Mouse (Mus musculus): ENCODE data around the gene Rab32. TPM values are rescaled to one million over a fixed set of nuclear protein-coding genes. Genes with fewer than 3 reads are reported as not detected.

The Rab32 gene
- polyA plus RNA-seq, 1 experiment from 2014 or later, result 5.6 TPM

Other genes starting within 250 kb of the Rab32 start
- gene Adgb, start 85.9 kb downstream of the Rab32 start, polyA plus RNA-seq (2015; fragmentation: Nextera tagmentation; extraction: Ambion mirVana), result 0.09 and 0.17 TPM in 2 replicates
- not detected in 2 replicates for gene Gm10944, start 123.1 kb upstream of the Rab32 start, polyA plus RNA-seq (2015; fragmentation: Nextera tagmentation; extraction: Ambion mirVana)